Mouse (Mus musculus) MEL (cell line): Measurements from ENCODE around the gene Olfr517.

Source experiments
- CHD2 ChIP-seq: IDR thresholded peaks from 2 replicates; pipeline ENCODE4 v1.6.1; 2011; ENCODE audit warnings: low read length, improper control_type of control experiment
- CTCF ChIP-seq, 3 experiments: IDR thresholded peaks in 2 of 3; conservative IDR thresholded peaks in 1 of 3; 2 replicates each; pipeline ENCODE4 v1.5.1; 2011 to 2012; ENCODE audit warnings: low read length in 3 of 3, low read depth in 2 of 3, mild to moderate bottlenecking in 2 of 3, improper control_type of control experiment in 1 of 3, inconsistent platforms in 1 of 3, mixed read lengths in 1 of 3, moderate library complexity in 1 of 3; ENCODE audit not compliant: control insufficient read depth in 1 of 3, insufficient read depth in 1 of 3, poor library complexity in 1 of 3, severe bottlenecking in 1 of 3
- ELF1 ChIP-seq: IDR thresholded peaks from 2 replicates; pipeline ENCODE4 v1.6.1; 2014; ENCODE audit warnings: low read depth, mild to moderate bottlenecking, inconsistent platforms, low read length, improper control_type of control experiment, moderate library complexity
- EP300 ChIP-seq, 2 experiments: IDR thresholded peaks; 2 replicates each; pipeline ENCODE4 v1.6.1; 2011; ENCODE audit warnings: improper control_type of control experiment in 2 of 2, low read length in 2 of 2, low read depth in 1 of 2, mild to moderate bottlenecking in 1 of 2
- HCFC1 ChIP-seq: IDR thresholded peaks from 2 replicates; pipeline ENCODE4 v1.6.1; 2012; ENCODE audit warnings: low read depth, mild to moderate bottlenecking, inconsistent platforms, low read length, improper control_type of control experiment, moderate library complexity
- MYB ChIP-seq: IDR thresholded peaks from 2 replicates; pipeline ENCODE4 v1.6.1; 2011; ENCODE audit warnings: mild to moderate bottlenecking, low read depth, low read length, improper control_type of control experiment
- NELFE ChIP-seq: IDR thresholded peaks from 2 replicates; pipeline ENCODE4 v1.6.1; 2011; ENCODE audit warnings: low read depth, low read length, improper control_type of control experiment
- POLR2A ChIP-seq, 2 experiments: IDR thresholded peaks; 2 replicates each; pipeline ENCODE4 v1.6.1; 2011 to 2012; ENCODE audit warnings: low read length in 2 of 2, mild to moderate bottlenecking in 2 of 2, control low read depth in 1 of 2, improper control_type of control experiment in 1 of 2, low read depth in 1 of 2, moderate library complexity in 1 of 2; ENCODE audit not compliant: control insufficient read depth in 1 of 2, insufficient read depth in 1 of 2, poor library complexity in 1 of 2
- POLR2AphosphoS2 ChIP-seq: IDR thresholded peaks from 2 replicates; pipeline ENCODE4 v1.6.1; 2011; ENCODE audit warnings: low read length, improper control_type of control experiment
- RAD21 ChIP-seq: IDR thresholded peaks from 2 replicates; pipeline ENCODE4 v1.6.1; 2011; ENCODE audit warnings: mild to moderate bottlenecking, low read depth, low read length, improper control_type of control experiment
- USF1 ChIP-seq: IDR thresholded peaks from 2 replicates; pipeline ENCODE4 v1.6.1; 2014; ENCODE audit warnings: low read depth, mild to moderate bottlenecking, inconsistent platforms, low read length, improper control_type of control experiment, moderate library complexity
- USF2 ChIP-seq, 2 experiments: IDR thresholded peaks; 2 replicates each; pipeline ENCODE4 v1.6.1; 2011 to 2012; ENCODE audit warnings: improper control_type of control experiment in 2 of 2, low read length in 2 of 2, borderline replicate concordance in 1 of 2, inconsistent platforms in 1 of 2, low read depth in 1 of 2, mild to moderate bottlenecking in 1 of 2; ENCODE audit not compliant: insufficient read depth in 1 of 2

DNA sequence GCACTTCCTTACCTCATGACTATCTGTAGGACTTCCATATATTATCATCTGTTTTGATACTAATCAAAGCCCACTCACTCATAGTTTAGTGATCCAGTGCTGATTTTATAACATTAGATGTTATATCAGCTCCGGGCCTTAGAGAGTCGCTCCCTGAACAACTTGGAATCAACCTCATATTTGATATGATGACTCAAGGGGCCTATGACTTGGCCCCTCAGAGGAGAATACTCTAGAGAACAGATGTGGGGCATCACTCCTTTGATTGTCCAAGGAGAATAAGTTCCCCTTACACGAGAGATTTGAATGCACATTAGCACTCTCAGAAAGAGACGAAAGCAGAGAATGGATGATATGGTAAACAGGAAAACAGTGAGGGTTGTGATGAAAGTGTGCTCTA is 12.7 kb upstream of the Olfr517 start, which contains the start of gene Olfr518:
- TF ChIP-seq RAD21, result no peak
- no peak for TF ChIP-seq ELF1
- no peak for TF ChIP-seq POLR2AphosphoS2
- no peak for TF ChIP-seq MYB
- TF ChIP-seq CTCF (IDR thresholded peaks at IDR 0.05 in 2 of 3, conservative IDR thresholded peaks at IDR 0.05 in 1 of 3; ENCODE audit: control insufficient read depth in 1 of 3, insufficient read depth in 1 of 3, low read depth in 2 of 3, low read length in 3 of 3, poor library complexity in 1 of 3, severe bottlenecking in 1 of 3), result no peak
- no peak for TF ChIP-seq EP300 (IDR thresholded peaks at IDR 0.05; ENCODE audit: low read depth in 1 of 2, low read length in 2 of 2)
- no peak for TF ChIP-seq HCFC1
- no peak for TF ChIP-seq POLR2A (IDR thresholded peaks at IDR 0.05; ENCODE audit: control insufficient read depth in 1 of 2, insufficient read depth in 1 of 2, low read depth in 1 of 2, low read length in 2 of 2, poor library complexity in 1 of 2)
- no peak for TF ChIP-seq CHD2
- no peak for TF ChIP-seq USF1
- TF ChIP-seq USF2 (IDR thresholded peaks at IDR 0.05; ENCODE audit: borderline replicate concordance in 1 of 2, insufficient read depth in 1 of 2, low read depth in 1 of 2, low read length in 2 of 2), result no peak
- no peak for TF ChIP-seq NELFE
